Mouse (Mus musculus): ENCODE measurements around the gene Zdhhc13.

Gene Zdhhc13

DNA sequence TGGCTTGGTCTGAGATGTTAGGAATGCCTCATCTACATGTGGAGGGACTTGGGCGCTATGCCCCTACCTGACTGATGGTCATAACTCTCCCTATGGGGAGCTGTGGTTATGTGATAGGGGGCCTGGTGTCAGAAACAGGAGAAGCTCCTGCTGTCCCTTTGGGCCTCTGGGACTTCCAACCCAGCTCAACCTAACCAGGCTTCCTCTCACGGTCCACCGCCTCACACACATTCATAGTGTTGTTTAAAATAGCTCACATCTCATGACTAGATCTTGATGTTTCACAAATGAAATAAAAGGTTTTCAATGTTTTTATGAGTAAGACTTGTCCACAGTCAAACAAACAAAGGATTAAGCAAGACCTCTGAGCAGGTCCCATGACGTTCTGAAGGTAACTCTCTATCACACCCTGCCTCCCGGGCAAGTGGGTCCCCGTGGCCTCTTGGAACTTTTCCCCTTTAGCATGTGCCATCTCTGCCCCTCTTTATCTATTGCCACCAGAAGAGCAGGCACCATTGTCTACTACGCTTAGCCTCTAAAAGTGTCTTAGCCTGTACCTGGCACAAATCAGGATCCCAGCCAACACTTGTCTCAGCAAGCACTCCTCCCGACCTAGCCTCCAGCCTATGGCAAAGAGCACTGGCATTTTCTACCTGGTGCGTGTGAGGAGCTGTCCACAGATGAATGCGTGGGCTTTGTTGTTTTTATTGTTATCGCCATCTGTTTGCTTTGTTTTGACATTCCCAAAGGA lies 3.9 kb upstream of the Zdhhc13 start:
- DNase-seq (ENCODE audit: low spot score in 2 of 2) = no peak

DNA sequence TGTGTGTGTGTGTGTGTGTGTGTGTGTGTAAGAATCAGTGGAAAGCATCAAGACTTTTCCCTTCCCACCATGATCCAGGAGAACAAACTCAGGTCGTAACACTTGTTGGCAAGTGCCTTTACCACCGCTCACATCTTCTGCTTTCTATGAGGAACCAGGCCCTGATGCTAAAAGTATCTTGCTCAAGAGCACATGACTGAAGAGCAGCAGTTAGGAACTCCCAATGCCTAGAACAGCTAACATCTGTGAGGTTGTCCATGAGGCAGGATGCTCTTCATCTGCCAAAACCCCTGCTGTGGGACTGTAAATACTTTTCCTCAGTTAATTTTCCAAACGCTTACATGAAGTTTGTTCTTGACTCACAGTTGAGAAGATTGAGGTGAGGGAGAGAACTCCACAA lies 455 bp upstream of the Zdhhc13 start:
- no peak for DNase-seq (ENCODE audit: low spot score in 2 of 2)

DNA sequence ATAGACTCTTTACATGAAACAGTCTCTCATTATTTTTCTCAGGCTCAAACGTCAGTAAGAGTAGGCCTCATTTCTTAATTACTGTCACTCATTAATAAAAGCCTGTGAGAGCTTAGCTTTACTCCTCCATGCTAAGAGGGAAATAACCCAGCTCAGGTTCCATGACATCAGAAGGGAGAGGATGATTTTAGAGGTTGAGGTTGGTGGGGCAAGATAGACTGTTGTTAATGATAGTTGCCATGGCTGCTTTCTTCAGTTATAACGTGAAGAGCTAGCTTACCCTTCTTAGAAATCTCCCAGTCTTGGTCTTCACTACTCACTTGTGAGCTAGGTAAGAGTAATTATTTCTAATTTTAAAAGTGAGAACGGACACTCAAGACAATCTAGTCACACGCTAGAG lies 1.3 kb downstream of the Zdhhc13 start:
- no peak for DNase-seq (ENCODE audit: low spot score in 2 of 2)

DNA sequence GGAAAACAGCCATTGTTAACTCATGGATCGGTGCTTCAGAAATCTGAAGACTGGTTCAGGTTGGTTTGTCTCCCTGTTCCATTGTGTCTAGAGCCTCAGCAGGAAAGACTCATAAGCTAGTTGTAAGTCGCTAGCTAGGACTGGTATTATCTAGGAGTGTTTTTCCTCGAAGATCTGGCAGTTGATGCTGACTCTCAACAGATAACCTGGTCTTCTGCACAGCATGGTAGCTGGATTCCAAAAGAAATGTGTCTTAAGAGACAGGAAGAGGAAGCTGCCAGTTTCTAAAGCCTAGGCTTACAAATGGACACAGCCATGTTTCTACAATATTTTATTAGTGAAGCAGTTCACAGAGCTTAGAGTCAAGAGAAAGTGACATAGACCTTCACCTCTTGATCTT lies 2.6 kb downstream of the Zdhhc13 start:
- DNase-seq (ENCODE audit: low spot score in 2 of 2) = no peak

DNA sequence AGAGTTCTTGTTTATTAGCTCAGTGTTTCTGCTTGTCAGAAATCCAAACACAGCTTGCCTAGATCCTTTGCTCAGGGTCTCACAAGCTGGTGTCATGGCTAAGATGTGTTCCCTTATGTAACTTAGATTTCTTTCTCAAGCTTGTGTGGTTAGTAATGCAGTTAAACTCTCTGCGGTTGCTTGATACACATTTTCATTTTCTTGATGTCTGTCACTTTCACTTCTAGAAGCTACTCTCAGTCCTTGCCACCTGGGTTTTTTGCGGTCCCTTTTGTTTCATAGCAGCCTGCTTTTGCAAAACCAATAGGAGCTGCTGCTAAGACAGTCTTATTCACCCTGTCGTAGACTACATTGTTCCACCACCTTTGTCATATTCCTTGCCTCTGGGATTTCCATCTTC lies 6.3 kb downstream of the Zdhhc13 start:
- DNase-seq (ENCODE audit: low spot score in 2 of 2) = peak; percentile 14 to 15

DNA sequence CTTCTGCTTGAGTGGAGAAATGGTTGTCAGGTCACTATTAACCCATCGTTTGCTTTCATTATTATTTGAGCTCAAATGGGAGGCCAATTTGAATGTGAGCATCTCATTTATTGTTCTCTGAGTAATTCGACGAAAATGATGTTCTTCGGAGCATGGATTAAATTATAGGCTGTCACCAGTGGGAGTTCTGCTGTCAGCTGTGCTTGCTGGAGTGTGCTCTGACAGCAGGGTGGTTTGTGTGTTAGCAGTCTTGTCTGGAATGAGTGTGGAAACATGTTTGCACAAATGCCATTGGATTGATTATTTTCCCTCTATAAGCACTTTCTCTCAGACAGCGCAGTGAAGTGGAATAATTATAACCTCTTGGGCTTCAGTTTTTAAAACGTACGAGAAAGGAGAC lies 14.6 kb downstream of the Zdhhc13 start:
- DNase-seq (ENCODE audit: low spot score in 2 of 2) = no peak

DNA sequence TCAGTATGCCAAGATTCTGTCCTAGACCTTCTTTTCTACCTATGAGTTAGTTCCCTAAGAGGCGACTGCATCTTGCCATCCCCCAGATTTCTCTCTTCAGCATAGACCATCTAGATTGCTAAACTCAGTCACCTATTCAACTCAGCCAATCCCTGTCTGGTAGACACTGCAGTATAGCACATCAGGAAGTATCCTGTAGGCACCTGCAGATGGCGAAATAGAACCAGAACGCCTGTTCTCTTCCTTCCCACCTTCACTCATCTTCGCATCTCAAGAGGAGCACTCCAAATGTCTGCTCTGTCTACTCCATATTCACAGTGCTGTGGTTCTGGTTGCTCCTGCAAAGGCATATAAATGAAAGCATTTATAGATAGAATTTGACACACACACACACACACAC lies 17.8 kb downstream of the Zdhhc13 start:
- DNase-seq (ENCODE audit: low spot score in 2 of 2) = no peak

DNA sequence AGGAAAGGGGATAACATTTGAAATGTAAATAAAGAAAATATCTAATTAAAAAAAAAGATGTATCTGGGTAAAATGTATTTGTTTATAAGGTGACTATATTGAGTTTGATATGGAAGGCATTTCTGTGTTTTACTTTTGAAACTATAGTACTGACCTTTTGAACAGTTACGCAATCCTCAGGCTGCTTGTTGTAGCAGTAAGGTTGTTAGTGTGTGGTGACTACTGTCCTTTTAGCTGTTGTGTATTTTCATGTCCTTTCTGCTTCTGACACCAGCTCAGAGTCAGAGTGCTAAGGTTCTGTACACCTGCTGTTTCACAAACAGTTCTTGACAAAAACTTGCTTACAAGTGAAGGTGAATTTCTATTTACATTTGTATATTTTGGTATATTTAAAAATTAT lies 21.8 kb downstream of the Zdhhc13 start:
- DNase-seq (ENCODE audit: low spot score in 2 of 2) = no peak

DNA sequence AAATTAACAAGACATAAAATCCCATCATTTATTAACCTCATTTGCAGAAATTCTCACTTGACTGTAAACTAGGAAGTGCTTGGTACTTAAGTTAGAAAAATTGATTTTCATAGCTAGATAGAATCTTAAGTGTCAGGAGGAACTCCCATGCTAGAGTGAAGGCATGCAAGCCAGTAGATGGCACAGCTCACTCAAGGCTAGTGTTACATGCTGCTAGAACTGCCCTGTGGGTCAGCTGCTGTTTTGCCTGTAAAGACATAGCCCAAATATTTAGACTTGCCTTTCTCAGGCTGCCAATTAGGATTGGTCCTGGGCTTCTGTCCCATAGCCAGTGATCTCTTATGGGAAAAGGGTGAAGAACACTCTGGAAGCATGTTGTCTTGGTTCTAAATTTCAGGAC lies 23.6 kb downstream of the Zdhhc13 start:
- no peak for DNase-seq (ENCODE audit: low spot score in 2 of 2)

DNA sequence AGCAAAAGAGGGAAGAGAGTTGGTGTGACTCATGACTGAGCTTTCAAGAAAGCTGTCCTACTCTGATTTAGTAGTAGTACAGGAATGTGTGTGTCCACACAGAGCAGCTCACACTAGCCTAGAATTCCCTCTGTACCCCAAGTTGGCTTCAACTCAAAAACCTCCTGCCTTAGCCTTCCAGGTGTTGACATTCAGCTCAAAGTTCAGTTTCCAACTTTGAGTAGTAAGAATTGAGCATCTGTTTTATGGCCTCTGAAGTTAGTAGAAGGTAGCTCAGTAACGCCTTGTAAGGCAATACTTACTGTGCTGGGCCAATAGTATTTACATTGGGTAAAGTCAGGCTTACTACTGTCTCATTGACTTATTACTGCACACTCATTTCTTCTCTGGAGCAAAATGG lies 24.8 kb downstream of the Zdhhc13 start:
- no peak for DNase-seq (ENCODE audit: low spot score in 2 of 2)

DNA sequence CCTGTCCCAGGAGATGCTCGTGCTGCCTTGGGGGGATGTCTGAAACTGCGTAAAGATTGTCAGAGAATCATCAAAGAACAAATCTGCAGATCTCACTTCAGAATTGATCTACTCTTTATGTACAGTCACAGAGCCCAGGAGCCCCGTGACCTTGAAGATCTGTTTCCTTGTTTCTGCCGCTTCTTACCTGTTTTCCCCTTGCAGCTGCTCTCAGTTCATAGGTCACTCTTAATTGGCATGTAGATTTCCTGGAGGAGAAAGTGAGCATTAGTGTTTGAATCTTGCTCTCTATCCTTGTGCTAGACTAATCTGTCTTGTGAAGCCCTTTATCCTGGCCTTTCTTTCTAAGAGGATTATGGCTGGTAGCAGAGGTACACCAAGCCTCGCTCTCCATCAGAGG lies 32.9 kb downstream of the Zdhhc13 start:
- DNase-seq (ENCODE audit: low spot score in 2 of 2) = no peak

DNA sequence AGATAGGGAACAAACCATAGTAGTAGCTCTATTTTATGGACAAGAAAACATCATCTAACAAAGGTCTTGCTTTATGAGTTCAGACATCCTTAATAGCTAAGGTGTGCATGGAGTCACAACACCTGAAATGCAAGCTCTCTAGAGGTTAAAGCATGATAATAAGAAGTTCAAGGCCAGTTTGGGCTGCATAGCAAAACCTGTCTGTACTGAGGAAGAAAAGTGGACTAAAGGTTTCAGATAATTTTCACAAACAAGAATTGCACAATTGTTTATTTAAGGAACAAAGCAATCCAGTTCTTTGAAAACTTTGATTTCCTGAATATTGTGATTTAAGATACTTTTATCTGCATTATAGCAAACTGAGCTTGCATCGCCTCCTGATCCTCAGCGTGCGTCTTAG lies 34.8 kb downstream of the Zdhhc13 start:
- DNase-seq (ENCODE audit: low spot score in 2 of 2) = no peak

DNA sequence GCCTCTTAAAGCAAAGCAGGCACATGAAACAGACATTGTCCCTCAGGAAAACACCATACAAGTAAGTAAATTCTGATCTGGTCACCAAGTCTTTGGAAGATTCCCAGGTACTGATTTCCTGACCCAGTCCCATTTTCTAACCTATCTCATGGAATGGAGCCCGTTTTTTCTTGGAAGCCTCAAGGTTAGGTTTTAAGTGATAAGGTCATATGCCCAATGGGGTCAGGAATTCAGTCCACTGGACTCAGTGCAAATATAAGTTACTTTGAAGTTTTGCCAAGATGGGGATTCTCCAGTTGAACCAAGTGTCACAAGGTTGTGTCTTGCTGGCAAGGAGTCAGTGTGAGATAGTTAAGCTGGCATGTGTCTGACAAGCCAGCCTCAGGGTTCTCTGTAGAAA lies 35.9 kb downstream of the Zdhhc13 start:
- no peak for DNase-seq (ENCODE audit: low spot score in 2 of 2)

DNA sequence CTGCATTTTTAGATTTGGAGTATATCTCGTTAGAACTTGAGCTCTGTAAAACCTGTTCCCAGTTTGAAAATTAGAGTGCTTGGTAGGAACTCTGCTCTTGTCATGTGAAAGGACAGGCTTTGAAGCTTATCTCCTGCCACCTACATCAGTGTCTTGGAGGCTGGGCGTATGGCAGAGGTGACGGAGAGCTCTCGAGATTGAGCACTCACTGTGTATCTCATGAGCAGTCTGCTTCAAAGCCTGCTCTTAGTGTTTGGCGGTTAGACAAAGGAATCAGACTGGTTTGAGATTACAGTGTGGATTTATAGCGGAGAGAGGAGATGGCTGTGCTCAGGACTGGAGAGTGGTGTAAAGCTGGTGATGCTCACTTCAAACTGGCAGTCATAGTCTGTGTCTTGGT lies 36.4 kb downstream of the Zdhhc13 start:
- DNase-seq (ENCODE audit: low spot score in 2 of 2) = no peak

DNA sequence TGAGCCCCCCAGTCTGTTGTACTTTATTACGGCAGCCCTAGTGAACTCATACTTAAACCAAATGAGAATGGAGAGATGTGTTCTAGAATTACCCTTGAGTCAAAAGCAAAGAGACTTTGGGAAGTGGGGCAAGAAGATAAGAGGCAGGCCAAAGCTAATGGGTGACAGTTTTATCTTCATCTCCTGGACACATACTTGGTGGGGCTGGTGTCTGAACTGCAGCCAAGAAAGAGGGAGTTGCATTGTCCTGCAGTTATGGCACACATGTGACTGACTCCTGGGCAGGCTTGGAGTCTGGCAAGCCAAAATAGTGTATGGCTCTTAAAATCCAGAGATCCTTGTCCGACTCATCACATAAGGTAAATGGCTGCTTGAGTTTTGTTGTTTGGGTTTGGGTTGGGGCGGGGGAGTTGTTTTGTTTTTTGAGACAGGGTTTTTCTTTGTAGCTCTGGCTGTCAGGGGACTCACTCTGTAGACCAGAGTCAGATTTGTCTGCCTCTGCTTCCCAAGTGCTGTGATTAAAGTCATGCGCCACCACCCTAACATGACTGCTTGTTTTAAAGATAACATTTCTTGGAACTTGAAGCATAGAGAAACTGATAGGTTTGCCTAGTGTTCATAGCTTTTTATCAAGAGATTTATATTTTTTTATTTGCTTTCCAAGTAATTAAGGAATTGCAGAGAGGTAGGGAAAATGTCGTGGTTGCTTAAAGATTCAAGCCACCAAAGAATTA lies 40.5 kb downstream of the Zdhhc13 start:
- DNase-seq (ENCODE audit: low spot score in 2 of 2) = no peak

DNA sequence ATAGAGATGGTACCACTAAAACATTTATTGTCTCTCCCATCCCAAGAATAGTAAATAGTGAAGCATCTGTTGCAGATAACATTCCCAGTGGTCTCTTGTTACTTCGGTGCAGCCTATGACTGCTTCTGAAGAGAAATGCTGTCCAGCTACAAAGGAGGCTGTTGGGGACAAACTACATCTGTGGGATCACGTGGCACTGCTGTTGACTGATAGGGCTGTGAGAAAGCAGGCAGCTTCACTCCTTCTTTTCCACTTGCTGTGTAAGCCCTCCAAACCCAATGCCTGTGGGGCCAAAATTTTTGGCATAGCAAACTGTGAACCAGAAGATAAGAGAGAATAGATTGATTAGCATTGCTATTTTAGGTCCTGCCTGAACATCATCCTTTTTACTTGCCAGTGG lies 41.6 kb downstream of the Zdhhc13 start:
- DNase-seq (ENCODE audit: low spot score in 2 of 2) = no peak

DNA sequence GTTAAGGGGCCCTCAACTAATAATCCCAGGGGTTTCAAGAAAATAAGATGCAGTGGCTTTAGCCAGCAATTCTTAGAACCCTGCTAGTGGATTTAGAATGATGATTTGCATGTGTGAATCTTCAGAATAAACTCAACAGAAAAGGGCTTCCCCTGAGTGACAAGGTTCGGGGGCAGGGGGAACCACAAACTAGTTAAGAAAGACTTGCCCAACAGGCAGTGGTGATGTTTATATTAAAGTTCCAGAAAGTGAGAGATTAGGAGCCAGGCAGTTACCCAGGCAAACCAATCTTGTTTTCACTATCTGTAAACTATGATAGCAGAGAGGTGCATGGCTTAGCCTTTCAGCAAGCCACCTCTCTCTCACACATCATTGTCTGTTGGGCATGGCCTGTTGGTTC lies 43.9 kb downstream of the Zdhhc13 start:
- DNase-seq (ENCODE audit: low spot score in 2 of 2) = no peak

DNA sequence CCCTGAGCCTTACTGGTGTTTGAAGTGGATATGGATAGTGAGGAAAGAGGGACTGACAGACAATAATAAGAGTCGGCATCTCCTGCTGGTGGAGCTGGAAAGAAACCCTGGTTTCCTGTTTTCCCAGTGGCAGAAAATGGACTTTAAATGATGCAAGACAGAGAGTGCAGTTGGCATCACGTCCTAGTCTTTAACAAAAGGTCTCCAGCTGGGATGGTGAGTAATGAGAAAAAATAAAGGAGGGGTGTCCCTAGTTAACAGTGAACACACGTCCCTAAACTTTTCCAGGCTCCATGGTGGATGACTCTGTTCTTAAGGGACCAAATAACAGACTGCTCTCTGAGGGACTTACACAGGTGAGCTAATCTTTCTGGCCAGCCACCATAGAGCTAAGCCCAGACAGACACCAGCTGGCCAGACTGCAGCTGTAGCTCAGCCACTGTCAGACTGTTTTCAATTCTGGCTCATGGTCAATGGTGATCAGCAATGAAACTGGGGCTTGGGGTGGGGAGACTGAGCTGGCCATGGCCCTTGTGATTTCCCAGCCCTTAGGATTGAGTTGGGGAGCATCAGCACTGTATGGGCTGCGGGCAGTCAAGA lies 45.7 kb downstream of the Zdhhc13 start:
- no peak for DNase-seq (ENCODE audit: low spot score in 2 of 2)

DNA sequence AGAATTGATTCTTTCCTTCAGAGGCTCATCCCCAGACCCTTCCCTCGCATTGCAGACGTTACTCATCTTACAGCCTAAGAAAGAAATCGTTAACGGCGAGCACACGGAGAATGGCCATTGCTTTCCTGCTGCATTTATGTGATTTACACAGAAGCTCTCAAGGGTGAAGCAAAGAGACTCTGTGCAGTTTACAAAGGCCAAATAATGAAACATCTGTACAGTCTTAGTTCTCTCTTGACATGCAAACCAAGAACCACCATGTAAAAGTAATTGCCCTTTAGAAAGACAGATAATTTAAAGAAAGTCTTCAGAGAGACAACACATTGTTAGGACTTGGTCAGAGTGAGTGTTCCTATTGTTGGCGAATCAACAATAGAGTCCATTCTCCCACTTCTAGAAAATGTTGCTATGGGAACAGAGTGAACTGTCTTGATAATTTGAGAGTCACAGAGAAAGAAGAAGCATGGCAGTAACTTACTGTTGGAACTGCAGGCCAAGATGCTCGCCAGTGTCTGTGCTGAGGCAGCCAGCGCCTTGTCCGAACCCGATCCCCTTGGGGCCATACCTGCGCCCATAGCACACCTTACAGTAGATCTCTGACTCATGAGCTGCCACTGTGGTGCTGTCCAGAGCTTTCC lies 46.3 kb downstream of the Zdhhc13 start:
- no peak for DNase-seq (ENCODE audit: low spot score in 2 of 2)

DNA sequence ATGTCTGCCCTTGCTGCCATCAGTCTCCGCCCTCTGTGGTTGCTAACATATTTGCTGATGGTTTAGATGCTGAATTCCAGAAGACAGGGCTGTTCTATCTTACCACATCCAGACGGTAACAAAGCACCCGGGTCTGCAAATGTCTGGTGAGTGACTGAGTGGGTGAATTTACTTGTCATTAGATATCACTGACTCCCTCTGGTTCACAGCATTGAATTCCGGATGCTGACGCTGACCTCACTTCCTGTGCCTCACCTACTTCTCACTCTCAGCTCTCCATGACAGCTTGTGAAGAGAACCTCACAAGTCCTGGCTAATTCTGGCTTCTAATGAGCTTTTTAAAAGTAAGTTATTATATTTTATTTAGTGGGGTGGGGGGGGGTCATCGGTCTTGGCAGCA lies 48.1 kb downstream of the Zdhhc13 start:
- DNase-seq (ENCODE audit: low spot score in 2 of 2) = no peak

DNA sequence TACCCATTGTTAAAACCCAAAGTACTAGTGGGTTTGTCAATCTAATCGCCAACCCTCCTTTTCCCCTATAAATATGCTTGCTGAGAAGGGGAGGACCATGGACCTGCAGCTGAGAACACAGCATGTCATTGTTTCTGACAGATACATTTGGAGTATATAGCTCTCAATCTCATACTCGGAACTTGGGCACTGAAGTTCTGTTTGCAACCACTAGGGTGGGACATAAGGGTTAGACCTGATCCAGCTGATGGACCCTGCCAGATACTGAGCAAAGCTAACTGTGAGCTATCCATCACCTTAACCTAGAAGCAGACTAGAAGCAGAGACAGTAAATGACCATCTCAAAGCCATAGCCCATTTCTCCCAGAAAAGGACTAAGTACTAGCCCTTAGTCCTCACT lies 49.6 kb downstream of the Zdhhc13 start:
- no peak for DNase-seq (ENCODE audit: low spot score in 2 of 2)

DNA sequence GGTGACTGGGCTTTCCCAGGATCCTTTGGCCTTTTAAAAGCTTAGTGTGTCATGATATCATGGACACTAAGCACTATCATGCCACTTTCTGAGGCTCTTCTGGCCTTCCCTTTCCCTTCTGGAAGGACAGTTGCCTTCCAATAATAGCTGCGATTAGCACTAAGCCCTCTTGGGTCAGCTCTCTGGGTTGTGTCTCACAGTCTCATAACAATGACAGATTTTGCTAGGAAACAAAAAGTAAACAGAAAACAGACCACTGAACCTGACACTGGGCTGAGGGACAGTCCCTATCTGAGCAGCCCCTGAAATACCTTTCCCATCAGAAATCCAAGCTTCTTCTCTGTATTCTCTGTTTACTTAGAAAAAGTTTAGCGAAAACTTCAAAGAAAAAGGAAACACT lies 51.7 kb downstream of the Zdhhc13 start:
- no peak for DNase-seq (ENCODE audit: low spot score in 2 of 2)

DNA sequence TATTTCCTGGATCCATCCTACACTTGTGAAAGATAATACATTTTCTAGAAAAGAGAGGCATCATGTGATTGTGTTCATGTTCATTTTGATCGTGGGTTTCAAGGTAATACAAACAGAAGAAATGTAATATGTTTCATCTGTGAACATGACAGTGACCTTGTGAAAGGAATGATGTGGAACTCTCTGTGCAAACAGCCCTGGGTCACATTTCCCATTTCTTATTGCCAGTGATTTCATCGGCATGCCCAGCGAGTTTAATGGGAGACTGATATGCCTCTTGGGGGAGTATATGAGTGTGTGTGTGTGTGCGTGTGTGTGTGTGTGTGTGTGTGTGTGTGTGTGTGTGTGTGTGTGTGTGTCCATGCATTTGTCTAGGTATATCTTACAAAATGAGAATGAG lies 52.7 kb downstream of the Zdhhc13 start:
- no peak for DNase-seq (ENCODE audit: low spot score in 2 of 2)
